Mouse (Mus musculus) ovary, adult 18-20 months (tissue): ENCODE data around the gene Aadac.

ENCODE experiments used
- DNase-seq: peaks from one replicate; pipeline ENCODE4 v3.0.0; 2022; ENCODE audit warnings: low spot score, mixed read lengths

Aadac gene

DNA sequence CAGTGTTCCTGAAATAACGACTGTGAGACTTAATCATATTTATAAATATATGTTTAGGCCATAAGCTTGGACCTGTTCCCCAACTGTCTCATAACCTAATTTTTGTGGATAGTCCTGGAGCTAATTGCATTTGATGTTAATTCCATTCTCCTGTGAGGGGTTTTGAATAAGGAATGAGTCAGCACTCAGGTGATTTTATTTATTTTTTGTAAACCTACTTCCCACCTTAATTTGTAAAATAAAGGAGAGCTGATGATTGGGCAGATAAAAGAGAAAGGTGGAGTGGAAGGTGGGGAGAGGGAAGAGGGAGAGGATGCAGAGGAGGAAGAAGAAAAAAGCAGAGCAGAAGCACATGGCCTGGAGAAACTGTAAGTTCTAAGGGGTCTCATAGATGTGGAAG, at the start of gene Aadac:
Aadac (plus strand) TSS at position 301 of the 400 bp plus-strand sequence.
- DNase-seq = no peak

DNA sequence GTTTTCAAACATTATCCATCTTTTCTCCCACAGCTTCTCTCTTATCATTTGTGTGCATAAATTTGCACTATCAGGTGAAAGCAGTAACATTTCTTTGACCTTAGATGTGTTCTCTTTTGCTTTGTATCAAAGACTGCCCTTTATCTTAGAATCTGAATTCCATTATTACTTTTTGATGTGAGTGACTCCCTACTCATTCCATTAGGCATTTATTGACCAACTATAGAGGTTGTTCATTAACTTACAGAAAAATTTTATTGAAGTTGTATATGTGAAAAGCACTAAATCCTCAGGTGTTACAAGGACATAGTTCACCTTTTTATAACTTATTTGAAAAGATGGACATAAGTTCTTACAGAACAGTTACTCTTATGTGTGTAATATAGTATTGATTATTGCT, 21.9 kb upstream of the Aadac start:
- no peak for DNase-seq

DNA sequence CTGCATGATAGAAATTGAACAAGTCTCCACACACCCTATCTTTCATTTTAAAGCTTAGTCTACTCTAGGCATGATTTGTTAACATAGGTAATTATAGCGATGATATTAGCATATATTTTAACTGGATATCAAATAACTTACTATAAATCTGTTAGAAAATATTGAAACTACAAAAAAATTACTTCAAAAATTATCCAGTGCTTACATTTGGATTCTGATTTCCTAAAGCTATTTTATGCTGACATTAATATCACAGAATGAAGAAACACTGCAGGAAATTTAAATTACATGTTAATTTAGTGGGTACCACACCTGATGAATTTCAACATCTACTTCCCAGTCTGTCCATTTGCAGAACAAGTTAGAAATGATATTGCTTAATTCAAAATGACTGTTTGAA, 19.1 kb upstream of the Aadac start, which contains the start of gene Aadacl2:
Aadacl2 (plus strand) TSS at position 301 of the 400 bp plus-strand sequence.
- no peak for DNase-seq

DNA sequence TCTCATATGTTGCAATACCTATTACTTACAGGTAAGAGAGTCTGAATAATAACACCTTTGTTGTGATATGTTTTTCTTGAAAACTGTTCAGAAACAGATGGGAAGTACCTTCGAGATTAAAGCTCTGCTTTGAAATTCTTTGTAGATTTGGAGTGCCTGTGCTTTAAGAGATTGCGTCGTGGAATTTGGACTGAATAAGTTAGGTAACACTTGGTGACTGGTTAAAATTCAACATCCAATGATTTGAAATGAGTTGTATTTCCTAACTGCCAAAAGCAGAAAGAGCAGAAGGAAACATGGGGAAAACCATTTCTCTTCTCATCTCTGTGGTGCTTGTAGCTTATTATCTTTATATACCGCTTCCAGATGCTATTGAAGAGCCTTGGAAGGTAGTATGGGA, 6.0 kb downstream of the Aadac start:
- DNase-seq = no peak

DNA sequence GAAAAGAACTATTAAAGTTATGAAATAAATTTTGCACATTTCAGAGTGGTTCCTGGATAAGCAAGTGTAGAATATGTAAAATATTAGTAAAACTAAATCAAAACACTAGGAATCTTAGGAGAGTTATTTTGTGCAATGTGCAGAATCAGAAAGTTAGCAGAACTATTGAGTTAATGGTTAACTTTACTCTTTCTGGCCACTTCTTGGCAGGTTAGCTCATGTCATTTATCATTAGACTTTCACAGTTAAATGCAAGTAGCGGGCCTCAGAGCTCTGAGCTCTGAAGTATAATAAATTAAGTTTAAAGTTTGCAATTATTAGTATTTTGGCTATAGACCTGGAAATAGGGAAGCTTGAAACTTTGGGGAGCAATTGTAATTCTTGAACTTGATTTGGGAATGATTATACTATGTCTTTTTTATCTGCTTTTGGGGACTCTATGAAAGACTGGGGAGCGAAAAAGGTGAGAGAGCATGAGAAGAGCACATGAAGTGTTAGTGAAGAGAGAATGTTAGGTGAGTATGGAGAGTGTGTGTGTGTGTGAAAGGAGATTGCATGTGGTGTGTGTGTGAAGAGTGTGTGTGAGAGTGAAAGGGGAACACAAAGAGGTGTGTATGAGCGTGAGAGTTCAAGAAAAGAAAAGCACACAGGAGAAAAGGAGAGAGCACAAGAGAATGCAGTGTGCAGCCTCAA, 20.9 kb downstream of the Aadac start:
- DNase-seq = no peak

DNA sequence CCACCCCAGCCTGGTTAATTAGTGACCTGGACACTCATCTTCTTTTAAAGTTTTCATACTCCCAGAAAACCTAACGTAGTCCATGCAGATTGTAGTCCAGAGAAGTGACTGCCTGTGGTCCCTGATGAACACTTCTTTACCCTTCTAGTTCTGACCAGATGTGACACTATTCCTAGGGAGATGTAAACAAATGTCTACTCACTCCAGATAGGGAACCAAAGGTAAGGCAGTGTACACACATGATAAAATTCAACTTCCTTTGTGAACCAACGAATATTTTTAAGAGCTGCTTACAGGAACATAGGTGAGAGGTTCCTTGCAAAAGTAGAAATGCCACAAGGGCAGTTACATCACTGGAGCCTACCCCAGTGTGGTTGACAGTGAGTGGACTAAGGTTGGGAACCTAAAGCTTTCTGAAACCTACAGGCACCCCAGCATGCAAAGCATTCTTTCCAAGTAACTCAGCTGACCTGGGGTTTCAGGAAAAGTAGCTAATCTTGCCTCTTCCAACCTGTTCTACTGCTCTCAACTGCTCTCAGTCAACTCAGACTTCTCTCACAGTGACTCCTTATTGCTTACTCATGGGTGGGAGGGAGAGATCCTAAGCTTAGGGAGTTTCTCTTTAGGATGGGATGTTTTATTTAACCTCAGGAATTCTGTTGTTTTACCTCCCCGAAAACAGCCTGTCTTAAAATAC, 27.9 kb downstream of the Aadac start:
- no peak for DNase-seq

DNA sequence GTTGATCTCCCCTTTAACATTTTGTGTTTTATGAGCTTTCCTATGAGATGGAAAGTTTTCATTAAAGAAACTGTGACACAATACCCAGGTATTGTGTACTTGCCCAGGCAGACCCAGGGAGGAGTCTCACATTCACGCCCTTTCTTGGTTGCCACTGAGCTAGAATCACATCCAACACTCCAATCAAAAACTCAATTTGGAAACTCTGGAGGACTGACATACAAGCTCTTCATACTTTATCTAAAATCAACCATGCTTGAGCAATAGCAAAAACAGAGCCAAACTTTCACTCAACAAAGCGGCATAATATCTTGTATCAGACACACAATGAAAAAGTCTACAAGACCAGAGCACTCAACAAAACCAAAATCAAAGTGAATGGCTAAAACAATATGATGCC, 28.4 kb downstream of the Aadac start:
- no peak for DNase-seq

DNA sequence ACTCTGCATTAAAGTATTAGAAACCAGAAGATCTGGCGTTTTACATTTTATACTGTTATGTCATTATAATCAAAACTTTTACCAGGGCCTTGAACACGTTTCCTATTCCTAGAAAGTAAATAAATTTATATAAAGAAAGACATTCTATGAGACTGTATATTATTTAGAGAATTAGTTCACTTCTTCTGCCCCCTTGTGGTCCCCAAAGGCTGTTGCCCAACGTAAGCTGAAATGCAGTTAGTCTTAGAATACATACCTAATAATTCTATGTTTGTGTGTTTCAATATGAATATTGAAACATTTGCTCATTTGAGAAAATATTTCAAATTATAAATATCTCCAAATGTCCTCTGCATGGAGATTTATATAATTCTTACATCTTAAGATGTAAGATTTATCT, 30.9 kb downstream of the Aadac start:
- no peak for DNase-seq

DNA sequence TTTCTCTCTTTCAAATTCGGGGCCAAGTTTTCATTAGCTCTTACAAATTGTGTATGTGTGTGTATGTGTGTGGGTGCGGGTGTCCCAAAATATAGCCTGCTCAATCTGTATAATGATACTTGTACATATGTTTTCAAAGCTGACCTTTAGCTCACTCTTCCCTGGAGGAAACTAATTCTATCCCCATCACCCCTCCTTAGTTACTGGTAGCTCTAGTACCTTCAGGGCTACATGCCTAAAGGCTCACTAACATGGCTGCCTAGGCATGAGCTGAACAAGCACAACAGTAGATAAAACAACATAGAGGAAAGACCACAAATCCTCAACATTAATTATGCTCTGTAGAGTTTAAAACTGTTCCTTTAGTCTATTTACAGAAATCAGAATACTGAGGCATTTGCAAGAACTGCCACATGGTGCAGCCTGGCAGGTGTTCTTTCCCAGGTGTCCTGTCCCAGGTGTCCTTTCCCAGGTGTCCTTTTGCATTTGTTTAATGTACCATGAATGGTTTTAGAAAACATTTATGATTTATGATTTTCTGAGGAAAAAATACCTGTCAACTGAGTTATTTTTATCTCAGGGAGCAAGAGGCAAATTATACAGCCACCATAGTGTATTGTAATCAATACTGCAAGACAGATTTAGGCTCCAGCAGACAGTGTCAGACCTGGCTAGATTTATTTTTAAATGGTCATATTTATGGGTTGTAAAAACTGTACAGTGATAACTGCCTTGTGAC, 31.7 kb downstream of the Aadac start:
- DNase-seq = no peak

DNA sequence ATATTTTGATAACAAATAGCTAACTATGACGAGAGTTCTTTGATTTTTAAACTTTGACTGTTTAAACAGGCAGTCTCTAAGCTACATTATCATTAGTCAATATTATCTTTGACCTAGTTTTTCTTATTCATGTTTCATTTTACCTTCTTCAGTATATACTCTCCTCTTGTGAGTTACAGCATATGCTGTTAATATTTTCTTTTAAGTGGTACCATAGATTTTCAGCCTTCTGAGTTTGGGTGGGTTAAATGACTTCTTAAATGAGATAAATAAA, 32.2 kb downstream of the Aadac start:
- DNase-seq = no peak

DNA sequence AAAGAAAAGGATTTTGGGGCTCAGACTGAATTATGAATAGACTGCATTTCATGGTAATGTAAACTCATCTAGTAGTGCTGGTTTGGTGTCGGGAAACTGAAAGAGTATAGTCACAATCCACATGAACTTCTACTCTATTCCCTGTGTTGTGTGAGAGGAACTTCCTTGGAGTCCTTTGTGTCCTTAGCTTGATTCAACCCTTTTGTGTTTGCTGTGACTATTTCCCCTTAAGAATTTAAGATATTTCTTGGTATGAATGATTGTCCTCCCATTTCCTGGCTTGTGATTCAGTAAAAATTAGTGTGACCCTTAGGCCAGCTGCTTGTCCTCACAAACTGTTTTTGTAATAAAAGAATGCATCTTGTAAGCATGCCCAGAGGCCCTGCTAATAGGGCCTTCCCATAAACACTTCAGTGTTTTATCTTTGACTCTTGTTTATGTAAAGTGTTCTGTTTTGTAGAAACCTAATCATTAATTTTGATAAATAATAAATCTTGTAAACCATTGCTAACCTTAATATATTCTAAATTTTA, 53.4 kb downstream of the Aadac start:
- DNase-seq = no peak

DNA sequence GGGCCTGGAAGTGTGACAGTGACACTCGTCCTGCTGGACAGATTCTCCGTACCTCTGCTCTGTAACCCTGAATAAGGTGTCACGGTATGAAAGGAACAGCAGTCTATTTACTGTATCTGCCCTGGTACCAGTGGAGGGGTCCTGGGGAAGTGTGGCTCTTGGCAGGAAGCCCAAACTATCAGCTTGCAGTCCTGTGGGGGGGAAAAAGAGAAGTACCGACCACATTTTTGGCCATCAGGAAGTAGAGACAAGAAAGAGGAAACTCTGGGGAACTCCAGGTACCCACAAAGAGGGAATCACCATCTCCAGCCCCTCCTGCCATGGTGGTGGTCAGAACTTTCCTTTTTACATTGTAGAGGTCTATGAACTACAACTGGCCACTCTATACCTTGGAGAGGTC, 55.1 kb downstream of the Aadac start:
- DNase-seq = no peak

DNA sequence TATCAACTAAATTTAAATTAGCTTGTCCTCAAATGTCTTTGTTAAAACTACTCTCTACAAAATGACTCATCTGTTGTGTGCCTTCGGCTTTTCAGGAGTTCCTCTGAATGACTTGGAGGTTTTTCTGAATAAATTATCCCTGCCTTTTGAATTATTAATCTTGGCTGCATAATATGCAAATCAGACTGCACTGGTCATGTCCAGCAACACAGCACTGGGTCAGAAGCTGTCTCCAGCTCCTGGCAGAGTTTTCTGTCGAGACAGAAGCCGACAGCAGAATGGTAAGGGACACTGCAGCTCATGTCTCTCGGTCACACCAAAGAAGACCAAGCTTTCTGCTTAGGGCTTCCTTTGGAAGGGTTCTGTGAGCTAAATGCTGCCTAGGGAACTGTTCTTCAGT, 56.1 kb downstream of the Aadac start, which contains the start of gene Sucnr1:
Sucnr1 (plus strand) TSS at position 222 of the 400 bp plus-strand sequence.
- no peak for DNase-seq

DNA sequence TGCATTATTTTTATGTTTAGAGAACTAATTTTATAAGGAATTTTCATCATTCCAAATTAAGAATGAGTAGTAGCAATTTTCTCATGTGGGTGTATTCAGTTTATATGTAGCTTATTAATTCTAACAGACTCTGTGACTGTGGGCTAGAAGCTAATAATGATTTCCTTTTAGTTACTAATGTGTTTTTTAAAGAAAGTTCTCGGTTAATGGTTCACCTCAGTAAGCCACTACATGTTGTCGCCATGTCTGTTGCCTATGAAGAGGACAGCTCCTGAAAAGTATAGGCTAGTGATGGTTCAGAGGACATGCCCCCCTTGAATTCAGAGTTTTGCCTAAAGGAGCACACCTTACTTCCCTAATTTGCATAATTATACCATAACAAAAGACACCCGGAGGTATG, 57.2 kb downstream of the Aadac start:
- no peak for DNase-seq

DNA sequence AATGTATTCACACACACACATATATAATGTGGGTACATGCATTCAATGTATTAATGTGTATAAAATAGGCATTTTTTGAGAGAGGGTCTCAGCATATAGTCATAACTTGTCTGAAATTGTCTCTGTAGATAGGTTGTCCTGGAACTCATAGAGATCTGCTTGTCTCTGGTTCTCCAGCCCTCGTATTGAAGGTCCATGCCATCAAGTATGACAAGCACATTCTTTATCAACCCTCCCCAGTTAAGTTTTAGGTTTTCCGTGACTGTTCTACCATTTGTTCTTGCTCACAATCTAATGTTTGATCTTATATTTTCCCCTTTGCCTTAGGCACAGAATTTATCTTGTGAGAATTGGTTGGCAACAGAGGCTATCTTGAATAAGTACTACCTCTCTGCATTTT, 60.2 kb downstream of the Aadac start:
- no peak for DNase-seq
